Mouse (Mus musculus): ENCODE results near the gene Meiob. TPM values are rescaled to one million over a fixed set of nuclear protein-coding genes. Genes with fewer than 3 reads are reported as not detected.

The Meiob gene
- total RNA-seq (2021) = not detected
- long read RNA-seq, experiment 1 = 0 reads
- long read RNA-seq, experiment 2 = 0 reads

GRCm38 (mm10) chr17:24803952-24804951 is at the start of gene Meiob:
Meiob (plus strand) TSS chr17:24804289.
- peak; percentile 64 for DNase-seq

- DNase-seq = no peak
Observed at GRCm38 (mm10) chr17:24757394-24757793, 46.7 kb upstream of the Meiob start.

GRCm38 (mm10) chr17:24761121-24761520 is 43.0 kb upstream of the Meiob start:
- no peak for DNase-seq

GRCm38 (mm10) chr17:24765016-24765905 is 38.8 kb upstream of the Meiob start:
- DNase-seq = no peak

GRCm38 (mm10) chr17:24766266-24766875 is 37.7 kb upstream of the Meiob start:
- no peak for DNase-seq

GRCm38 (mm10) chr17:24769146-24769545 is 34.9 kb upstream of the Meiob start:
- DNase-seq = no peak

GRCm38 (mm10) chr17:24773241-24773640 is 30.8 kb upstream of the Meiob start:
- DNase-seq = no peak

GRCm38 (mm10) chr17:24775173-24775572 is 28.9 kb upstream of the Meiob start:
- no peak for DNase-seq

GRCm38 (mm10) chr17:24777073-24777472 is 27.0 kb upstream of the Meiob start:
- no peak for DNase-seq

- DNase-seq = no peak
Observed at GRCm38 (mm10) chr17:24780821-24781220, 23.3 kb upstream of the Meiob start.

- DNase-seq = no peak
Observed at GRCm38 (mm10) chr17:24792190-24792589, 11.9 kb upstream of the Meiob start.

GRCm38 (mm10) chr17:24794791-24795190 is 9.3 kb upstream of the Meiob start:
- no peak for DNase-seq

GRCm38 (mm10) chr17:24796969-24797368 is 7.1 kb upstream of the Meiob start:
- no peak for DNase-seq

- DNase-seq = no peak
Observed at GRCm38 (mm10) chr17:24798229-24798628, 5.9 kb upstream of the Meiob start.

GRCm38 (mm10) chr17:24799476-24799875 is 4.6 kb upstream of the Meiob start:
- DNase-seq = no peak

- DNase-seq = no peak
Observed at GRCm38 (mm10) chr17:24800524-24800923, 3.6 kb upstream of the Meiob start.

- DNase-seq = no peak
Observed at GRCm38 (mm10) chr17:24811211-24811610, 7.1 kb downstream of the Meiob start.

GRCm38 (mm10) chr17:24812215-24812614 is 8.1 kb downstream of the Meiob start:
- no peak for DNase-seq

GRCm38 (mm10) chr17:24815256-24815655 is 11.2 kb downstream of the Meiob start:
- no peak for DNase-seq

GRCm38 (mm10) chr17:24817503-24817902 is 13.4 kb downstream of the Meiob start:
- no peak for DNase-seq

GRCm38 (mm10) chr17:24818172-24818571 is 14.1 kb downstream of the Meiob start:
- no peak for DNase-seq

GRCm38 (mm10) chr17:24819469-24819868 is 15.4 kb downstream of the Meiob start:
- DNase-seq = no peak
